Mouse (Mus musculus): ENCODE measurements around the gene Htr1f.

GRCm38 (mm10) chr16:65129391-65129790 lies 23.7 kb upstream of the Htr1f start:
- no peak for TF ChIP-seq CTCF (IDR thresholded peaks at IDR 0.05; ENCODE audit: extremely low read depth, insufficient read length, insufficient replicate concordance, low read depth, low read length)
- no peak for TF ChIP-seq POLR2A (IDR thresholded peaks at IDR 0.05; ENCODE audit: low read depth, low read length)
